Comparison of ENCODE assay signal across 8 mouse cellular contexts in genomic region chrX:161385791-161386190, GRCm38 (mm10).
A peak's percentile ranks its signal among the peaks of the same experiment; 100 is the strongest.
DNase-seq lines count a peak whose midpoint lies in the region; ATAC-seq and TF ChIP-seq lines count a peak whose summit lies in the region.

No protein-coding gene starts in this region.

- H3K27me3 ChIP-seq in midbrain, postnatal 0 days (ENCODE audit: insufficient read depth, low read length), result no peaks in the 10 kb centered on the region

- no peak overlapping the region for H3K9ac ChIP-seq in midbrain, postnatal 0 days (replicated peaks; ENCODE audit: low read length, poor library complexity, severe bottlenecking)

- H3K9me3 ChIP-seq in midbrain, postnatal 0 days (ENCODE audit: low read length), result no peaks in the 10 kb centered on the region

- no peak overlapping the region for H3K4me2 ChIP-seq in midbrain, postnatal 0 days (ENCODE audit: low read depth, low read length, poor library complexity, severe bottlenecking)

- ATAC-seq in granulocyte monocyte progenitor cell, adult 5-6 weeks (replicated peaks; ENCODE audit: poor library complexity, severe bottlenecking), result 0 out of 2 replicates have a peak, but pooled peaks have one; percentile 30
- ATAC-seq in midbrain, postnatal 0 days (ENCODE audit: low FRiP score), result no peak
- no peak for ATAC-seq in frontal cortex, adult (ENCODE audit: low TSS enrichment)

- no peaks in the 10 kb centered on the region for H3K36me3 ChIP-seq in midbrain, postnatal 0 days (ENCODE audit: insufficient read depth, low read length)

- H3K4me3 ChIP-seq in midbrain, postnatal 0 days (ENCODE audit: low read depth, low read length), result no peak overlapping the region

- peak; percentile 1 for DNase-seq in heart, adult 8-10 months (ENCODE audit: low spot score)
- DNase-seq in heart, adult 11 months, result no peak
- DNase-seq in right cerebral cortex, postnatal 4 days, result peak; percentile 33
- DNase-seq in right cerebral cortex, postnatal 25 days, result no peak
- DNase-seq in brain, adult 2 months (ENCODE audit: low read depth, low spot score), result peak; percentile 5
- no peak for DNase-seq in midbrain, postnatal 0 days (ENCODE audit: low spot score)

- peak; percentile 61 for TF ChIP-seq CTCF in midbrain, postnatal 0 days (IDR thresholded peaks at IDR 0.05)

- no peak overlapping the region for H3K27ac ChIP-seq in midbrain, postnatal 0 days (ENCODE audit: low read depth, low read length)

- H3K4me1 ChIP-seq in midbrain, postnatal 0 days (ENCODE audit: insufficient read depth, low read length), result no peaks in the 10 kb centered on the region

- 44% methylated on average over 8 of the region's 8 CpGs for WGBS in midbrain, postnatal 0 days

Comparison
In these comparisons a context has a peak if more than half of its experiments do, and no peak if none do; other contexts are left out.
1. DNase-seq: peak in heart, adult 8-10 months (single experiment), right cerebral cortex, postnatal 4 days (single experiment) and brain, adult 2 months (single experiment); none in heart, adult 11 months (single experiment), right cerebral cortex, postnatal 25 days (single experiment) and midbrain, postnatal 0 days (single experiment).